Mouse (Mus musculus) CH12.LX (cell line): ENCODE results near the gene Cdh16. TPM values are rescaled to one million over a fixed set of nuclear protein-coding genes. Genes with fewer than 3 reads are reported as not detected.

ENCODE experiments used
- DNase-seq: peaks from one replicate; pipeline ENCODE4 v3.0.0-alpha.2; 2013; ENCODE audit errors: extremely low read depth
- H3K27ac ChIP-seq: 2 replicates; pipeline ENCODE4 v1.5.1; 2012; ENCODE audit warnings: low read depth, mild to moderate bottlenecking, control low read depth, moderate library complexity; ENCODE audit not compliant: insufficient read depth
- H3K27me3 ChIP-seq: replicated peaks from 2 replicates; pipeline ENCODE3; 2012; ENCODE audit warnings: inconsistent platforms
- H3K36me3 ChIP-seq, 2 experiments: replicated peaks in 1 of 2; 2 replicates each; pipeline versions ENCODE3 to v1.6.1; 2012; ENCODE audit warnings: inconsistent platforms in 1 of 2, low read length in 1 of 2, mild to moderate bottlenecking in 1 of 2, mixed read lengths in 1 of 2, moderate library complexity in 1 of 2; ENCODE audit not compliant: control insufficient read depth in 1 of 2, insufficient read depth in 1 of 2
- H3K4me1 ChIP-seq, 2 experiments: 2 replicates each; pipeline ENCODE4 v1.6.1; 2012; ENCODE audit warnings: inconsistent platforms in 1 of 2, moderate library complexity in 1 of 2; ENCODE audit not compliant: insufficient read depth in 2 of 2, control insufficient read depth in 1 of 2
- H3K4me2 ChIP-seq: 2 replicates; pipeline ENCODE4 v1.6.1; 2012; ENCODE audit warnings: low read depth, mild to moderate bottlenecking, control low read depth; ENCODE audit not compliant: poor library complexity, insufficient read depth, severe bottlenecking
- H3K4me3 ChIP-seq, 3 experiments: fragments of 150-350 bp in 1 of 3; sonication (generic) in 1 of 3; replicated peaks in 1 of 3; 2 replicates each; pipeline versions ENCODE3 to v1.5.1; 2011 to 2012; ENCODE audit warnings: low read depth in 2 of 3, low read length in 2 of 3, mild to moderate bottlenecking in 2 of 3, moderate library complexity in 2 of 3, control low read depth in 1 of 3, improper control_type of control experiment in 1 of 3, inconsistent platforms in 1 of 3, mixed read lengths in 1 of 3; ENCODE audit not compliant: poor library complexity in 1 of 3
- H3K79me2 ChIP-seq: replicated peaks from 2 replicates; pipeline ENCODE4 v1.6.1; 2012; ENCODE audit warnings: mild to moderate bottlenecking, moderate library complexity; ENCODE audit not compliant: control insufficient read depth, poor library complexity, insufficient read depth, severe bottlenecking; ENCODE audit errors: extremely low read depth
- H3K9ac ChIP-seq: 2 replicates; pipeline ENCODE4 v1.6.1; 2012; ENCODE audit warnings: low read depth, mild to moderate bottlenecking, control low read depth, moderate library complexity; ENCODE audit not compliant: insufficient read depth
- H3K9me3 ChIP-seq: replicated peaks from 2 replicates; pipeline ENCODE3; 2012; ENCODE audit warnings: low read length, inconsistent platforms, mixed read lengths
- CHD1 ChIP-seq: IDR thresholded peaks from 2 replicates; pipeline ENCODE4 v1.6.1; 2012; ENCODE audit warnings: low read depth, low read length, improper control_type of control experiment, inconsistent platforms
- CTCF ChIP-seq, 2 experiments: IDR thresholded peaks in 1 of 2; conservative IDR thresholded peaks in 1 of 2; 2 replicates each; pipeline ENCODE4 v1.5.1; 2011 to 2012; ENCODE audit warnings: low read depth in 2 of 2, low read length in 2 of 2, improper control_type of control experiment in 1 of 2, inconsistent platforms in 1 of 2, mild to moderate bottlenecking in 1 of 2, moderate library complexity in 1 of 2
- E2F4 ChIP-seq: IDR thresholded peaks from 2 replicates; pipeline ENCODE4 v1.6.1; 2011; ENCODE audit warnings: low read depth, low read length, improper control_type of control experiment; ENCODE audit not compliant: insufficient replicate concordance
- ELF1 ChIP-seq: IDR thresholded peaks from 2 replicates; pipeline ENCODE4 v1.6.1; 2014; ENCODE audit warnings: low read depth, mild to moderate bottlenecking, inconsistent platforms, low read length, improper control_type of control experiment
- EP300 ChIP-seq: IDR thresholded peaks from 2 replicates; pipeline ENCODE4 v1.6.1; 2011; ENCODE audit warnings: low read length, improper control_type of control experiment
- ETS1 ChIP-seq: conservative IDR thresholded peaks from 2 replicates; pipeline ENCODE4 v1.6.1; 2012; ENCODE audit warnings: low read depth, mild to moderate bottlenecking, inconsistent platforms, low read length, improper control_type of control experiment, moderate library complexity
- IRF4 ChIP-seq: IDR thresholded peaks from 2 replicates; pipeline ENCODE4 v1.6.1; 2014; ENCODE audit warnings: low read depth, mild to moderate bottlenecking, inconsistent platforms, low read length, improper control_type of control experiment
- JUND ChIP-seq: conservative IDR thresholded peaks from 2 replicates; pipeline ENCODE4 v1.6.1; 2011; ENCODE audit warnings: low read depth, low read length, improper control_type of control experiment
- KAT2A ChIP-seq: IDR thresholded peaks from 2 replicates; pipeline ENCODE4 v1.6.1; 2012; ENCODE audit warnings: low read length, improper control_type of control experiment, inconsistent platforms; ENCODE audit not compliant: insufficient replicate concordance
- MAFK ChIP-seq: IDR thresholded peaks from 2 replicates; pipeline ENCODE4 v1.6.1; 2011; ENCODE audit warnings: low read length, improper control_type of control experiment; ENCODE audit not compliant: insufficient replicate concordance
- MAX ChIP-seq: IDR thresholded peaks from 2 replicates; pipeline ENCODE4 v1.6.1; 2011; ENCODE audit warnings: low read length, improper control_type of control experiment
- MEF2A ChIP-seq: IDR thresholded peaks from 2 replicates; pipeline ENCODE4 v1.6.1; 2014; ENCODE audit warnings: low read depth, mild to moderate bottlenecking, inconsistent platforms, low read length, improper control_type of control experiment, borderline replicate concordance
- MYC ChIP-seq: IDR thresholded peaks from 2 replicates; pipeline ENCODE4 v1.6.1; 2011; ENCODE audit warnings: low read depth, mild to moderate bottlenecking, improper control_type of control experiment, low read length
- NELFE ChIP-seq: IDR thresholded peaks from 2 replicates; pipeline ENCODE4 v1.6.1; 2011; ENCODE audit warnings: low read depth, low read length, improper control_type of control experiment
- RAD21 ChIP-seq: IDR thresholded peaks from 2 replicates; pipeline ENCODE4 v1.6.1; 2011; ENCODE audit warnings: low read depth, mild to moderate bottlenecking, low read length, improper control_type of control experiment, moderate library complexity
- RCOR1 ChIP-seq: conservative IDR thresholded peaks from 2 replicates; pipeline ENCODE4 v1.6.1; 2012; ENCODE audit warnings: low read depth, mild to moderate bottlenecking, inconsistent platforms, low read length, improper control_type of control experiment
- TCF12 ChIP-seq: IDR thresholded peaks from 2 replicates; pipeline ENCODE4 v1.6.1; 2014; ENCODE audit warnings: low read depth, mild to moderate bottlenecking, inconsistent platforms, low read length, improper control_type of control experiment
- UBTF ChIP-seq: IDR thresholded peaks from 2 replicates; pipeline ENCODE4 v1.6.1; 2012; ENCODE audit warnings: low read depth, mild to moderate bottlenecking, inconsistent platforms, low read length, improper control_type of control experiment, moderate library complexity
- USF1 ChIP-seq: IDR thresholded peaks from 2 replicates; pipeline ENCODE4 v1.6.1; 2014; ENCODE audit warnings: low read depth, mild to moderate bottlenecking, inconsistent platforms, low read length, improper control_type of control experiment
- USF2 ChIP-seq: conservative IDR thresholded peaks from 2 replicates; pipeline ENCODE4 v1.6.1; 2011; ENCODE audit warnings: low read depth, low read length, improper control_type of control experiment
- ZC3H11A ChIP-seq: IDR thresholded peaks from 2 replicates; pipeline ENCODE4 v1.6.1; 2012; ENCODE audit warnings: low read depth, mild to moderate bottlenecking, inconsistent platforms, low read length, improper control_type of control experiment
- ZKSCAN1 ChIP-seq: IDR thresholded peaks from 2 replicates; pipeline ENCODE4 v1.6.1; 2012; ENCODE audit warnings: low read depth, inconsistent platforms, low read length, improper control_type of control experiment, borderline replicate concordance
- ZMIZ1 ChIP-seq: IDR thresholded peaks from 2 replicates; pipeline ENCODE4 v1.6.1; 2012; ENCODE audit warnings: low read depth, mild to moderate bottlenecking, inconsistent platforms, low read length, improper control_type of control experiment
- dilution Hi-C: fragments of 300-500 bp; cut with MboI; formaldehyde crosslinking; loops from 2 replicates; pipeline ENCODE4 v1.14.3; 2020; ENCODE audit warnings: low sequenced_read_pairs; ENCODE audit not compliant: extremely low pct_unique_long_range_greater_than_20kb, extremely low pct_ligation_motif_present
- in situ Hi-C: fragments of 300-500 bp; cut with MboI; formaldehyde crosslinking; loops from 3 replicates; pipeline ENCODE4 v1.14.3; 2019; ENCODE audit warnings: low sequenced_read_pairs, low pct_ligation_motif_present, low pct_unique_long_range_greater_than_20kb, mixed read lengths
- polyA plus RNA-seq: library from polyadenylated mRNA; unstranded; fragments of >175 nt; gene quantifications from 2 replicates; pipeline ENCODE4 v1.2.1, GENCODE M21; 2012; ENCODE audit warnings: low read depth; ENCODE audit not compliant: insufficient read length
- total RNA-seq, 2 experiments: library from RNA; depleted of rRNA; stranded (reverse); fragments of 300-350 nt in 1 of 2; fragments of >200 nt in 1 of 2; gene quantifications; 2 replicates each; pipeline ENCODE4 v1.2.3; 2012 to 2014

Cdh16 gene
- total RNA-seq (2012; rRNA removed) (not detected in 2 replicates), total RNA-seq (2014; rRNA removed) (not detected in 2 replicates), polyA plus RNA-seq (not detected in 2 replicates)

- peaks cover 8 to 18% of the 10 kb centered on the region in 2 experiments for H3K36me3 ChIP-seq
- no peak for DNase-seq
- H3K79me2 ChIP-seq: no peaks in the 10 kb centered on the region
- no peaks in the 10 kb centered on the region for H3K27me3 ChIP-seq
- no peak within 1 kb of the TSS for H3K4me3 ChIP-seq
- in situ Hi-C loops: no loop called here
- peaks cover 0 to 12% of the 10 kb centered on the region in 2 experiments; a peak in 2 of 4 replicates for H3K4me1 ChIP-seq
- H3K27ac ChIP-seq: no peak within 1 kb of the TSS
- TF ChIP-seq ETS1: no peak
- TF ChIP-seq IRF4: no peak
- no peak for TF ChIP-seq TCF12
- no peak for TF ChIP-seq NELFE
- no peak for TF ChIP-seq ZMIZ1
- no peak for TF ChIP-seq MAX
- TF ChIP-seq ZC3H11A: no peak
- TF ChIP-seq ELF1: no peak
- no peak for TF ChIP-seq CTCF (conservative IDR thresholded peaks at IDR 0.05 in 1 of 2, IDR thresholded peaks at IDR 0.05 in 1 of 2; ENCODE audit: low read depth in 2 of 2, low read length in 2 of 2)
- TF ChIP-seq EP300: no peak
- TF ChIP-seq MAFK: no peak
- no peak for TF ChIP-seq ZKSCAN1
- no peak for TF ChIP-seq USF2
- TF ChIP-seq E2F4: no peak
- TF ChIP-seq MEF2A: no peak
- dilution Hi-C loops: no loop called here
- H3K9ac ChIP-seq: no peak within 1 kb of the TSS
- H3K4me2 ChIP-seq: no peak within 1 kb of the TSS
- H3K9me3 ChIP-seq: peaks cover 4% of the 10 kb centered on the region
These were observed at the start of gene Cdh16 for GRCm38 (mm10) chr8:104624161-104624560. Gene Cdh16, minus strand, starts transcription at chr8:104624396.

- H3K27ac ChIP-seq: no peak overlapping the region
- H3K36me3 ChIP-seq: no peaks in the 10 kb centered on the region
- H3K27me3 ChIP-seq: no peaks in the 10 kb centered on the region
- peaks cover 0 to 5% of the 10 kb centered on the region in 2 experiments; a peak in 2 of 4 replicates for H3K4me1 ChIP-seq
- no peak overlapping the region for H3K4me2 ChIP-seq
- no peaks in the 10 kb centered on the region for H3K79me2 ChIP-seq
- H3K9ac ChIP-seq: no peak overlapping the region
- H3K4me3 ChIP-seq: no peak overlapping the region
- no peaks in the 10 kb centered on the region for H3K9me3 ChIP-seq
- dilution Hi-C loops: no loop called here
- no peak for DNase-seq
- TF ChIP-seq UBTF: no peak
- TF ChIP-seq USF1: no peak
- no peak for TF ChIP-seq CTCF (conservative IDR thresholded peaks at IDR 0.05 in 1 of 2, IDR thresholded peaks at IDR 0.05 in 1 of 2; ENCODE audit: low read depth in 2 of 2, low read length in 2 of 2)
- no peak for TF ChIP-seq CHD1
- TF ChIP-seq RCOR1: no peak
- no peak for TF ChIP-seq KAT2A
- no peak for TF ChIP-seq ZC3H11A
- TF ChIP-seq MAFK: no peak
- no peak for TF ChIP-seq MYC
- no peak for TF ChIP-seq RAD21
- TF ChIP-seq JUND: no peak
- no peak for TF ChIP-seq MAX
- in situ Hi-C loops: no loop called here
These were observed 31.4 kb upstream of the Cdh16 start for GRCm38 (mm10) chr8:104655614-104656013.
